Mouse (Mus musculus): Measurements from ENCODE around the gene Rad21l.
"Not testable (repeated sequence)": the region's sequence is repeated elsewhere in the genome, so short reads cannot be mapped to it uniquely, and the experiment has no call there.

The Rad21l gene

DNA sequence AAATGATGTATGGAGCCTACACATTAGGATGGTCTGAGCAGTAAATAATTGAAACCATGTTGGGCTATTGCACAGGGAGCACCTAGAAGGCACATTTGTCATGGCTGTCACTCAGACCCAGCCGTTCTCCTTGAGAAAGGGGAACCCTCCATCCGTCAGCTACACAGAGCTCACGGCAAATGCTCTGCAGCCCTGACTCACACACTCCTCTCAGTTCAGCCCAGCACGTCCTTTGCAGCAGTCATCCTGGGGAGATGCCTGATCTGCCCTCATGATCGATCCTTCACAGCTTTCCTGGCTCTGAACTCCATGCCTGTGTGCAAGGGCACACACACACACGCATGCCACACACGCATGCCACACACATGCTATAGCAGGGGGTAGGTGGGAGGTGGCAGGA is 39.0 kb downstream of the Rad21l start:
- DNase-seq (ENCODE audit: low spot score in 2 of 2) = no peak

DNA sequence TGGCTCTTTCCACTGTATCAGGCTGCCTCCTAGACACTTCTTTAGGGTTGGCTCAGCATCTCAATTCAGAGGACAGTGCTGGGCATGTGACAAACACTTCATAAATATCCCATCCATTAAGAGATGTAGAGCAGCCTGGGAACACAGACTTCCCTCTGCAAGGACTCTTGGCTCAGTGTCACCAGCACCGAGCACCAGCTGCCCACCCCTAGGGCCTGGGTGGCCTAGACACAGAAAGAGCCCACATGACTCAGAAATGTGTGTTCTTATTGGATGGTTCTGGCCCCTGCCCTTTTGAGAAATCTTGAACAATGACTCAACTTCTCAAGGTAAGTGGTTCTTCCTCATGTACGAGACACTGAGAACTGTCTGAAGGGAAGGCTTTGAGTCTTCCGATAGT is 40.3 kb downstream of the Rad21l start:
- no peak for DNase-seq (ENCODE audit: low spot score in 2 of 2)

DNA sequence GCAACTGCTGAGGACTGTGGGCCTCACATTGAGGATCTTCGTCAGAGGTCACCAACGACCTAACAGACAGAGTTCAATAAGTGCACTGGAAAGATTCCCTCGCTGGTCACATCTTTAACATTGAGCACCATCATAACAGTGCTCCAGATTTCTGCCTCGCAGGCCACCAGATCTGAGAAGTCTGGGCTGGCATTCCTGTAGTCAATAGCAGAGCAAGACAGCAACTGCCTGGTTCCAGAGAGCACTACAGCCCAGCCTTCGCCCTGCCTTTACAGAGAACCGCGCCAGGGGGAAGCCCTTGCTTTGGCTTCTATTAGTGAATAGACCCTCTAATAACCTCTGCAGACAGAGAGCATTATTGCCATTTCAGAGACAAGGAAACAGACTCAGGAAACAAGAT is 42.0 kb downstream of the Rad21l start:
- DNase-seq (ENCODE audit: low spot score in 2 of 2) = no peak

DNA sequence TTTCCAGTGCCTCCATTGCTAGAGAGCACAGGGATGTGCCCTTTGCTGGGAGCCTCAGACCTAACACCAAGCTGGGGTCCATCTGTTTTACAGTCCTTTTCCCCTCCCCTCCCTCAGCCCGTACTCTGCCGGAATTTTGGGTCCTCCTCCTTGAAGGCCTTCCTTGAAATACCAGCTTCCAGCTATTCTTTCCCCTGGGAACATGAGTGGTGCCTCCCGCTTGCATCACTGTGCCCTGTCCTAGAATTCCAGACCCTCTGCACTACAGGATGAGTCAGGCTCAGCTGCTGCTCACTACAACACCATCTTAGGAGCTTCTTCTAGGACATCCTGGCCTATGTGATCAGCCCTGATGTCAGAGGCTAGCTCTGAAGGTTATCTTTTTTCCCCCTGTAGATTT is 44.6 kb downstream of the Rad21l start:
- DNase-seq (ENCODE audit: low spot score in 2 of 2) = no peak

DNA sequence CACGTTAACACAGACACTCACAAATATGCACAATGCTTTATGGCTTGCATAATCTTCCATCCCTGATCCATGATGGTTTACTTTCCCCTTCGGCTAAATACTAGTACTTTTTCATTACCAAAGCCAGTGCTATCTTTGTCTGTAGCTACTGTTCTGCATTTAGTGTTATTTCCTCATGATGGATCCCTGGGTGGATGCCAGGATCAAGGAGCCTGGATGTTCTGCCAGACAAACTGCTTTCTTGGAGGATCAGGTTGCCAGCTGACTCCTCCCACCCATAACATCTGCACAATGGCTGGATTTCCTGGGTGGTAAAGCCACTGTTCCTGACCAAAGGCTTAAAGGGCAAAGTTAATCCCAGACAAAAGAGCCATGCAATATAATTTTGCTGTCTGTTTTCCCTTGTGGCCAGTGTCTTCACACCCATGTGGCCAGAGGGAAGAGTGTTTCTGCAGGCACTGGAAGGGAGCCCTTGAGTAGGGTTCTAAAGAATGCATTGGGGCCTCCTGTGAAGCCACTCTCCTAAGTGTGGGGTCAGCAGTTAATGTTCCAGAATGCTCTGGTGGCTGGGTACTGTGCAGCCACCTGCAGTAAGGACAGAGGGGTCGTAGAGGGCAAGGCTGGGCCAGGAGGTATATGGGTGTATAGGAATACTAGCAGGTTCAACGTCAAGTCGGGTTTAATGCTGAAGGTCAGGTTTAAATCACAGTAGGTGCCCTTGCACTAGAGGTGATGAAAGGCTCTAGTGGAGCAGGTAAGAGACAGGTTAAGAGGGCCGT is 51.6 kb downstream of the Rad21l start:
- DNase-seq (ENCODE audit: low spot score in 2 of 2) = no peak

DNA sequence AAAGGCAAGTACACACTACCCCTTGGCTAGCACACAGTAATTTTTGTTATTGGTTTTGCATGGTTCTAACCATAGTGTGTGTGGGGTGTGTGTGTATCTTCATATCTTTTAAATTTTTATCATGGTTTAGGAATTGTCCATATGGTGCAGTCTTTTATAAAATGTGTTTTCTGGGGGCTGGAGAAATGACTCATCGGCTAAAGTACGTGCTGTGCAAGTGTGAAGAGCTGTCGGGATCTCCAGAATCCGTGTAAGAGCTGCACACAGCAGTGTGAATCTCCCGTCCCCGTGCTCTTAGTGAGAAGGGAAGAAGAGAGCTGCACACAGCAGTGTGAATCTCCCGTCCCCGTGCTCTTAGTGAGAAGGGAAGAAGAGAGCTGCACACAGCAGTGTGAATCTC is 52.6 kb downstream of the Rad21l start:
- DNase-seq (ENCODE audit: low spot score in 2 of 2) = not testable (repeated sequence)

DNA sequence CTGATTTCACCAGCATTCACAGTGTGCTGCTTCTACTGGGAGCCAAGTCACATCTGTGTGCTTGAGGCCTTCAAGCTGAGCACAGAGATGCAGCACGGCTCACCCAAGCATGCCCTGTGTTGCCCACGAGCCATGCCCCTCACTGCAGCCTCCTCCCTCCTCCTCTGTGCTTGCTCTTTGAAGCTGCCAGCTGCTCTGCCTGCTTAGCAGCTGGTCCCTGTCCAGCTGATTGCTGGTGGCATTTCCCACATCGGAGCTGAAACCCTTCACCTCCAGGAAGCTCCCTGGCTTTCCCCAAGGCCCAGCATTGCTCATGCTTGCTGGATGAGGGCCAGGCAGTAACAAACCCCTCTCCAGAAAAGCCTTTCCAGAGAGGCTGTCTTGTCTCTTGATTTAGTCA is 58.4 kb downstream of the Rad21l start:
- no peak for DNase-seq (ENCODE audit: low spot score in 2 of 2)

DNA sequence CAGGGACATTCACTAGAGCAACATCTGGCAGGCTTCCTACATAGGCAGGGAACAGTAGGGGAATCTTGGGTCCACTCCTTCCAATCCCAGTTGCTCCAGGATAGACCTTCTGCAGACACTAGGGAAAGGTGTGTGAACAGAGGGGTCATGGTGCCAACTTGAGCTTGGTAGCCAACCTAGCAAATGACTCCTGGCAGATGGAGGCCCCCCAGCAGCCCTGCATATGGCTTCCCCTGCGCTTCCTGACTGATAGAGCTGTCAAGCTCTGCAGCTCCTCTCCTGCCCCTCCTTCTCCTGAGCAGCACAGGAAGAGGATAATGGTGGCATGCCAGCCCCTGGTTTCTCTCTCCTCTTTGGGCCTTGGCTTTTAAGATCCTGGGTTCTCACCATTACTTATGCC is 59.9 kb downstream of the Rad21l start:
- DNase-seq (ENCODE audit: low spot score in 2 of 2) = no peak

DNA sequence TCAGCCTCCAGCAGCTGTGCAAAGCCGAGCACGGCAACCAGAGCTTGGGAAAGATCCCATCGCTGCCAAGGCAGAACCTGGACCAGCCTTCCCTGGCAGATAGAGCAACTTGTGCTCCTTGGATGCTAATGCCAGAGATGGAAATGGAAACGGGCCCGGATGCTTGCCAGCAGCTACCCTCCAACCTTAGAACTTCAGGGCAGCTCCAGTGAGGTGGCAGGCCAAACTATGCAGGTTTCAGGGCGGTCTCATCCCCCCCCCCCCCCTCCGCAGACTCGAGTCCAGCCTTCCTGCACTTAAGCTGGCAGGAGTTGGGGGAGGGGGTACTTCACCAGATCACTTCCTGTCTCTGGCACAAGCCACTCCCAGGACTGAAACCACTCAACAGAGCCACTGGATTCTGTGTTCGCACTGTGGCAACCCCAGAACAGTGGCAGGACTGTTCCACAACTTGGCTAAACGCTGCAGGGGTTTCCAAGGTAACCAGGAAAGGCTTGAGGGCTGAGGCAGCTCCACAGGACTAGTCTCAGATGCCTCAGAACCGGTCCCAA is 62.8 kb downstream of the Rad21l start:
- DNase-seq (ENCODE audit: low spot score in 2 of 2) = no peak

DNA sequence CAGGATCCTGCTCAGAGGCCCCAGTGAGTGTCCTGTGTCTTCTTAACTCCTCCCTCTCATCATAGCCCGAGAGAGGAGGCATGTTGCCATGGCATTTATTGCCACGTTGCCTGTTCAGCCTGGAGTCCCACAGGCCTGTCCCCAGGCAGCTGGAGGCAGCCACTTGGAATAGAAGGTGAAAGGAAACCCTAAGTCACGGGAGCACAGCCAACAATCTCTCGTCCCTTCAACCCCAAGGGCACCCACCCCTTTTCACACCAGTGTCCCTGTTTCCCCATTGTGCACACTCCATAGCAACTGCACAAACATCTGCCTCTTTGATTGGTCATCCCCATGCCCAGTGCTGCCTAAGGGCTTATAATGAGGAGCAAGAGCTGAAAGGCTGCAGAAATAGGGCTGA is 64.7 kb downstream of the Rad21l start:
- no peak for DNase-seq (ENCODE audit: low spot score in 2 of 2)

DNA sequence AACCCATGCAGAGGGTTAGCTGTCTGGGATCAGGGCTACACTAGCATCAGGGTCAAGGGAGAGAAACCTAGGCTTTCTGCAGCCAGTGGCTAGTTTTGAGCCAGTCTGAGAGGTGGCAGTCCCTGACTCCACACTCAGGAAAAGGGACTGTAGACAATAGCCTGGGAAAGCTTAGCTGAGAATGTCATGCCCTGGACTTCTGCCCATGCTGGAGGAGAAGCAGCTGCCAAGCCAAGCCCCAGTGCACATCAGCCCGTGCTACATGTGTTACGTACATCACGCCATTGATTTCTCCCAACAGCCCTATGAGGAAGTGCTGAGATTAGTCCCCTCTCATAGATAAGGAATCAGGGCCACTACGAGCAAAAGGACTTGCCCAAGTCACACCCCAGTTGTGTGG is 66.2 kb downstream of the Rad21l start:
- no peak for DNase-seq (ENCODE audit: low spot score in 2 of 2)

DNA sequence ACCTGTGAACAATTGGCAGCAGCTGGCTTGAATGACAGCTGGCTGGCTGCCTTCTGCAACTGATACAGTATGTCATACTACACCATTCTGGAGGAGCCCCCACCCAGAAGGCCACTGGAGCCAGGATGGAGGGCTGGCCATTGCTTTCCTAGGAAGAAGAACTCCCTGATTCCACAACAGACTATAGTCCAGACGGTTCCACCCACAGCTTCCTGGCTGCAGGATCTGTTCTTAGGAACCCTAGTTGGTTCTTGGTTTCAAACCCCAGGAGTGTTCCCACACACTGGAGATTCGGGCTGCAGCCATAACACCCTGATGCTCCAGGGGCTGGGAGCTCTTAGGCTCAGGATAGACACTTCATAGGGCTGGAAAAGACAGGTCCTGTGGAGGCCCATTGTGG is 70.3 kb downstream of the Rad21l start:
- no peak for DNase-seq (ENCODE audit: low spot score in 2 of 2)
